Comparison of ENCODE assay signal across 8 mouse cellular contexts in genomic region chr19:5460465-5460911, GRCm38 (mm10). TPM values are rescaled to one million over a fixed set of nuclear protein-coding genes. Genes with fewer than 3 reads are reported as not detected.
DNase-seq lines count a peak whose midpoint lies in the region; ATAC-seq lines count a peak whose summit lies in the region.

Fibp (plus strand) TSS chr19:5460615.

- peak; percentile 68 for ATAC-seq in CD4-positive, CD25-positive, alpha-beta regulatory T cell, adult 4 months
- ATAC-seq in heart, embryonic 15.5 days (replicated peaks; ENCODE audit: insufficient number of reproducible peaks, insufficient read depth, low FRiP score, low read depth) = peak; percentile 51
- peak; percentile 58 for ATAC-seq in liver, embryonic 15.5 days (ENCODE audit: insufficient read depth)
- ATAC-seq in neural tube, embryonic 12.5 days (ENCODE audit: low FRiP score, low read depth) = peak; percentile 54; the same call in 1 of the 2 replicates

- H3K27me3 ChIP-seq in forebrain, embryonic 10.5 days (ENCODE audit: poor library complexity, severe bottlenecking) = peaks cover 19% of the 10 kb centered on the region
- no peaks in the 10 kb centered on the region for H3K27me3 ChIP-seq in heart, embryonic 15.5 days
- H3K27me3 ChIP-seq in liver, embryonic 15.5 days = peaks cover 10% of the 10 kb centered on the region
- no peaks in the 10 kb centered on the region; the same call in 1 of the 2 replicates for H3K27me3 ChIP-seq in neural tube, embryonic 12.5 days (replicated peaks)

- peak within 1 kb of the TSS; percentile 90 for H3K27ac ChIP-seq in forebrain, embryonic 10.5 days
- H3K27ac ChIP-seq in heart, embryonic 15.5 days = peak within 1 kb of the TSS; percentile 81
- peak within 1 kb of the TSS; percentile 67 for H3K27ac ChIP-seq in liver, embryonic 15.5 days (replicated peaks)
- H3K27ac ChIP-seq in neural tube, embryonic 12.5 days = no peak within 1 kb of the TSS

- H3K4me1 ChIP-seq in forebrain, embryonic 10.5 days = peaks cover 56% of the 10 kb centered on the region
- peaks cover 50% of the 10 kb centered on the region for H3K4me1 ChIP-seq in heart, embryonic 15.5 days (replicated peaks)
- H3K4me1 ChIP-seq in liver, embryonic 15.5 days (replicated peaks) = peaks cover 53% of the 10 kb centered on the region
- peaks cover 37% of the 10 kb centered on the region for H3K4me1 ChIP-seq in neural tube, embryonic 12.5 days

- H3K9ac ChIP-seq in heart, embryonic 15.5 days = peak within 1 kb of the TSS; percentile 79
- H3K9ac ChIP-seq in liver, embryonic 15.5 days = peak within 1 kb of the TSS; percentile 79
- peak within 1 kb of the TSS; percentile 78 for H3K9ac ChIP-seq in neural tube, embryonic 12.5 days

- peak within 1 kb of the TSS; percentile 86 for H3K4me3 ChIP-seq in forebrain, embryonic 10.5 days
- peak within 1 kb of the TSS; percentile 77 for H3K4me3 ChIP-seq in heart, embryonic 15.5 days
- peak within 1 kb of the TSS; percentile 87 for H3K4me3 ChIP-seq in liver, embryonic 15.5 days (replicated peaks)
- H3K4me3 ChIP-seq in neural tube, embryonic 12.5 days = peak within 1 kb of the TSS; percentile 73

- H3K36me3 ChIP-seq in forebrain, embryonic 10.5 days (replicated peaks) = peaks cover 35% of the 10 kb centered on the region
- peaks cover 19% of the 10 kb centered on the region for H3K36me3 ChIP-seq in heart, embryonic 15.5 days
- H3K36me3 ChIP-seq in liver, embryonic 15.5 days (replicated peaks) = peaks cover 24% of the 10 kb centered on the region
- peaks cover 19% of the 10 kb centered on the region for H3K36me3 ChIP-seq in neural tube, embryonic 12.5 days

- WGBS in forebrain, embryonic 10.5 days = under 1% methylated on average over 32 of the region's 32 CpGs
- WGBS in heart, embryonic 15.5 days = under 1% methylated on average over 32 of the region's 32 CpGs
- under 1% methylated on average over 32 of the region's 32 CpGs for WGBS in liver, embryonic 15.5 days (ENCODE audit: insufficient replicate concordance)
- WGBS in neural tube, embryonic 12.5 days = under 1% methylated on average over 32 of the region's 32 CpGs

- H3K4me2 ChIP-seq in heart, embryonic 15.5 days = peak within 1 kb of the TSS; percentile 76
- peak within 1 kb of the TSS; percentile 92 for H3K4me2 ChIP-seq in liver, embryonic 15.5 days
- H3K4me2 ChIP-seq in neural tube, embryonic 12.5 days (replicated peaks) = peak within 1 kb of the TSS; percentile 94

- peak; percentile 67 for DNase-seq in c-Kit-negative CD71-positive TER-119-positive erythroid progenitor cells, embryonic 14.5 days (ENCODE audit: low read depth, low spot score)
- peak; percentile 92 for DNase-seq in forebrain, embryonic 10.5 days (ENCODE audit: extremely low spot score, low spot score)
- DNase-seq in kidney, postnatal 25 days = peak; percentile 87 to 93
- peak; percentile 87 for DNase-seq in telencephalon, adult 2 months (ENCODE audit: low read depth, low spot score)

- no peaks in the 10 kb centered on the region for H3K9me3 ChIP-seq in forebrain, embryonic 10.5 days
- no peaks in the 10 kb centered on the region for H3K9me3 ChIP-seq in heart, embryonic 15.5 days (replicated peaks)
- no peaks in the 10 kb centered on the region for H3K9me3 ChIP-seq in liver, embryonic 15.5 days (replicated peaks)
- H3K9me3 ChIP-seq in neural tube, embryonic 12.5 days = no peaks in the 10 kb centered on the region

RNA-seq across cellular contexts. Expression of gene Fibp, which starts in this region (rescaled TPM):
- polyA plus RNA-seq in CD4-positive, CD25-positive, alpha-beta regulatory T cell, adult 4 months (2017; shearing (Covaris generic)) = 100 to 1,000 TPM in 1 of 2 experiments, 10 to 100 TPM in 1; 86.2 to 159 TPM
- polyA plus RNA-seq in forebrain, embryonic 10.5 days (2016; fragmentation: Nextera tagmentation; extraction: Ambion mirVana) = 93.1 TPM in 2 replicates
- 97.9 and 106 TPM in 2 replicates for polyA plus RNA-seq in heart, embryonic 15.5 days (2015; fragmentation: Nextera tagmentation; extraction: Ambion mirVana)
- polyA plus RNA-seq in liver, embryonic 15.5 days (2015; fragmentation: Nextera tagmentation; extraction: Ambion mirVana) = 25.3 and 28.6 TPM in 2 replicates
- polyA plus RNA-seq in neural tube, embryonic 12.5 days (2016; fragmentation: Nextera tagmentation; extraction: Ambion mirVana) = 142 and 145 TPM in 2 replicates
